Mouse (Mus musculus): ENCODE results near the gene Fgd2. TPM values are rescaled to one million over a fixed set of nuclear protein-coding genes. Genes with fewer than 3 reads are reported as not detected.
A peak's percentile ranks its signal among the peaks of the same experiment; 100 is the strongest.

The Fgd2 gene
- polyA plus RNA-seq, 1 experiment from 2014 or later = 3.4 TPM

DNA sequence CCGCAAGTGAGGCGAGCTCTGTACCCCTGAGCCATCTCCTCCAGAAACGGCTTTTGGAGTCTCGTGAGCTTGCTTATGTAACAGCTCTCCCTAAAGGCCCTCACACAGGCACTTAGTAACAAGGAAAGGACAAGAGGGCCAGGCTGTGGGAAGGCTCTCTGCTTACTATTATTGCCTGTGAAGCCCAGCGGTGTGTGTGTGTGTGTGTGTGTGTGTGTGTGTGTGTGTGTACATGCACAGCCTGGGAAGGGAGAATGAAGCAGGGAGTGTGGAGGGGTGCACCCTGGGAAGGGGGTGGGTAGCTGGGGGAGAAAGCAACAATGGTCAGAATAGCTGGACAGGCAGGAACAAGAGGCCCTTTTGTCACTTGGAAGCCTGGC, 5.3 kb upstream of the Fgd2 start:
- Histone ChIP-seq H3K36me3 (ENCODE audit: control insufficient read depth, insufficient read depth, low read length) (no peaks in the 10 kb centered on the region), H3K27ac (ENCODE audit: low read depth, low read length) (peak overlapping the region; percentile 97), H3K9me3 (replicated peaks; ENCODE audit: control insufficient read depth, low read length) (no peaks in the 10 kb centered on the region), H3K4me2 (ENCODE audit: low read length) (peak overlapping the region; percentile 55), H3K4me1 (ENCODE audit: control insufficient read depth, insufficient read depth, low read length) (peaks cover 25% of the 10 kb centered on the region), H3K27me3 (replicated peaks; ENCODE audit: control insufficient read depth, insufficient read depth, low read length) (no peaks in the 10 kb centered on the region), H3K9ac (ENCODE audit: low read length) (peak overlapping the region; percentile 61), H3K4me3 (ENCODE audit: low read depth, low read length) (no peak overlapping the region)
- ATAC-seq = peak; percentile 54
- 17% methylated on average over 5 of the region's 5 CpGs for WGBS
- DNase-seq (ENCODE audit: low spot score) = peak; percentile 72

DNA sequence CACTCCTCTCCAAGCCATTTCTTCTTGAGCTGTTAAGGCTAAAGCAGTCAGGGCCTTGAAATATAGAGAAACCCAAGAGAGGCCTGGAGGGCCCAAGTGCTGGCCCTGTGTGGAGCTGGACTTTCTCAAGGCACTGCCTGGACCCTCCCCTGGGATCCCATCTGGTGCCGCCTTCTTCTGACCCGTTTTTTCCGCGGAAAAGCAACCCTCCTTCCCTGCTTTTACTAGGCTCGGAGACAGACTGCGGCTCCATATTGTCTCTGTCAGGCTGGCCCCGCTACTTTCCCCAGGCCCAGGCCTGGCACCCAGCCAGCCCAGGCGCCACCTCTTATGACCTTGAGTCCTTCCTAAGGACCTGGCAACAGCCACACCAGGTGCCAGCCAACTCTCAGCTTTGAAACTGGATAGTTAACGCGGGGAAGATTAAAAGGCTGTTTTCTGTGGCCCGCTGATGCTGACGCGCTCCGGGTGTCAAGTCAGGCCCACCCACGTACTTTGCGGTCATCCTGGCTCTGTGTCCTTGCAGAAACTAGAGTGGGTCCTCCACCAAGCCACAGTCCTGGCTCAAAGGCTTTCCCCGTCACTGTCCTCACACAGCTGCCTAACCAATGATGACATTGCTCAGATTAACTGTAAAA, 4.8 kb upstream of the Fgd2 start:
- Histone ChIP-seq H3K4me2 (ENCODE audit: low read length) (peak overlapping the region; percentile 55), H3K9ac (ENCODE audit: low read length) (peak overlapping the region; percentile 61), H3K36me3 (ENCODE audit: control insufficient read depth, insufficient read depth, low read length) (no peaks in the 10 kb centered on the region), H3K4me1 (ENCODE audit: control insufficient read depth, insufficient read depth, low read length) (peaks cover 25% of the 10 kb centered on the region), H3K27me3 (replicated peaks; ENCODE audit: control insufficient read depth, insufficient read depth, low read length) (no peaks in the 10 kb centered on the region), H3K9me3 (replicated peaks; ENCODE audit: control insufficient read depth, low read length) (no peaks in the 10 kb centered on the region), H3K27ac (ENCODE audit: low read depth, low read length) (peak overlapping the region; percentile 97), H3K4me3 (ENCODE audit: low read depth, low read length) (peak overlapping the region; percentile 27; the same call in 1 of the 2 replicates)
- DNase-seq (ENCODE audit: low spot score) (peak; percentile 65), ATAC-seq (peak; percentile 57)
- 4% methylated on average over 17 of the region's 17 CpGs for WGBS

DNA sequence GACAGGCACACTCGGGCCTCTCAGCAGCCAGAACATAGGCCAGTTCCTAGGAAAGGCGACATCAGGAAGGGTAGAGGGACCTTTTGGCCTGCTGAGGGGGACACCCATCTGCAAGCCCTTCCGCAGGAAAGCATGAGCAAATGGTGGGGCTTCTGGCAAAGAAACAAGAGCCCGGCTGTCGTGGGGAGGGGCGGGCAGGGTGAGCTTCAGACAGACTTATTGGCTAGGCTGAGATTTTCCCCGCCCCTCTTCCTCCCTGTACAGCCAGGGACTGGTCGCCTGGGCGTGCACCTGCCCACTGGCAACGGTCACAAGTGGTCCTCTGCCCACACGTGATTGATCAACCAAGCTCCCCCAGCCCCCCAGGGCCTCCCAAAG, 4.2 kb upstream of the Fgd2 start:
- DNase-seq (ENCODE audit: low spot score) (peak; percentile 94), ATAC-seq (peak; percentile 96)
- under 1% methylated on average over 11 of the region's 11 CpGs for whole genome bisulfite sequencing
- Histone ChIP-seq H3K9ac (ENCODE audit: low read length) (peak overlapping the region; percentile 61), H3K36me3 (ENCODE audit: control insufficient read depth, insufficient read depth, low read length) (no peaks in the 10 kb centered on the region), H3K4me3 (ENCODE audit: low read depth, low read length) (peak overlapping the region; percentile 27), H3K27me3 (replicated peaks; ENCODE audit: control insufficient read depth, insufficient read depth, low read length) (no peaks in the 10 kb centered on the region), H3K27ac (ENCODE audit: low read depth, low read length) (peak overlapping the region; percentile 97), H3K4me2 (ENCODE audit: low read length) (peak overlapping the region; percentile 55), H3K9me3 (replicated peaks; ENCODE audit: control insufficient read depth, low read length) (no peaks in the 10 kb centered on the region), H3K4me1 (ENCODE audit: control insufficient read depth, insufficient read depth, low read length) (peaks cover 25% of the 10 kb centered on the region)

DNA sequence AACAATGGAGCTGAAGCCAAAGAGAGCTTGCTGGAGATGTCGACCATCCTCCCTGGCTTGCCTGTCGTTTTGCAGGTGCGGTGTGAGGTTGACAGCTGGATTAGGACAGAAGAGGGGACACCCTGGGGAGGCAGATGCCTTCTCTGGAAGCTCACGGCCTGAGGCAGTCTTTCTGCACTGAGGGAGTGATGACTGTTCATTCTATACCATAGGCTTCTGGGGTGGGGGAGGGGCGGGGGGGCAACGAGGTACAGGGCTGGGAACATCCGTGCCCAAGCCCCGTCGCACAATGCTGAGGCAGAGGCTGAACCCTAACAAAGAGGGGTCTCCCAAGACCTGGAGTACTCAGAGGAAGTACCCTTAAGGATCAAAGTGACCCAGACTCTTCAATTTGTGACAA, 3.8 kb upstream of the Fgd2 start:
- Histone ChIP-seq H3K27me3 (replicated peaks; ENCODE audit: control insufficient read depth, insufficient read depth, low read length) (no peaks in the 10 kb centered on the region), H3K4me1 (ENCODE audit: control insufficient read depth, insufficient read depth, low read length) (peaks cover 25% of the 10 kb centered on the region), H3K27ac (ENCODE audit: low read depth, low read length) (peak overlapping the region; percentile 97), H3K4me2 (ENCODE audit: low read length) (peak overlapping the region; percentile 55), H3K9ac (ENCODE audit: low read length) (peak overlapping the region; percentile 61), H3K4me3 (ENCODE audit: low read depth, low read length) (peak overlapping the region; percentile 27), H3K9me3 (replicated peaks; ENCODE audit: control insufficient read depth, low read length) (no peaks in the 10 kb centered on the region), H3K36me3 (ENCODE audit: control insufficient read depth, insufficient read depth, low read length) (no peaks in the 10 kb centered on the region)
- under 1% methylated on average over 9 of the region's 9 CpGs for WGBS
- ATAC-seq (no peak; the same call in 1 of the 2 replicates), DNase-seq (ENCODE audit: low spot score) (no peak)

DNA sequence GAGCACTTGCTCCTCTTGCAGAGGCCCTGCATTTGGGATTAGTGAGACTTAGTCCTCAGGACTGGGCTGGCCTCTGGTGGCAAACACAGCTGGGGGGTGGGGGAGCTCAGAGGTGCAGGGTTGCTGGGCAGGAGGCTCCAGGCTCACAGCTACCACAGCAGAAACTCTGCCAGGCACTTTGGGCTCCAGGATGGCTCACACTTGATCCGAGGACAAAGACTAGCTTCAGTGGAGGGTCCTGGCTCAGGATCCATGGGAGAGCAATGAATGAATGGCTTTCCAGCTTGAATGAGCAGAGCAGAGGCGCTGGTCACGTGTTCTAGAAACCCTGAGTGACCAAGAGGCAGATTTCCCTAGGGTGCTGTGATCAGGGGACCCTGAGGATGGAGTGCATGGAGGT, 1.8 kb upstream of the Fgd2 start:
- ATAC-seq (no peak), DNase-seq (ENCODE audit: low spot score) (no peak)
- Histone ChIP-seq H3K4me1 (ENCODE audit: control insufficient read depth, insufficient read depth, low read length) (peaks cover 25% of the 10 kb centered on the region), H3K9me3 (replicated peaks; ENCODE audit: control insufficient read depth, low read length) (no peaks in the 10 kb centered on the region), H3K36me3 (ENCODE audit: control insufficient read depth, insufficient read depth, low read length) (no peaks in the 10 kb centered on the region), H3K27ac (ENCODE audit: low read depth, low read length) (no peak overlapping the region), H3K4me3 (ENCODE audit: low read depth, low read length) (no peak overlapping the region), H3K27me3 (replicated peaks; ENCODE audit: control insufficient read depth, insufficient read depth, low read length) (no peaks in the 10 kb centered on the region), H3K9ac (ENCODE audit: low read length) (no peak overlapping the region), H3K4me2 (ENCODE audit: low read length) (no peak overlapping the region)
- WGBS = 50% methylated on average over 3 of the region's 3 CpGs

DNA sequence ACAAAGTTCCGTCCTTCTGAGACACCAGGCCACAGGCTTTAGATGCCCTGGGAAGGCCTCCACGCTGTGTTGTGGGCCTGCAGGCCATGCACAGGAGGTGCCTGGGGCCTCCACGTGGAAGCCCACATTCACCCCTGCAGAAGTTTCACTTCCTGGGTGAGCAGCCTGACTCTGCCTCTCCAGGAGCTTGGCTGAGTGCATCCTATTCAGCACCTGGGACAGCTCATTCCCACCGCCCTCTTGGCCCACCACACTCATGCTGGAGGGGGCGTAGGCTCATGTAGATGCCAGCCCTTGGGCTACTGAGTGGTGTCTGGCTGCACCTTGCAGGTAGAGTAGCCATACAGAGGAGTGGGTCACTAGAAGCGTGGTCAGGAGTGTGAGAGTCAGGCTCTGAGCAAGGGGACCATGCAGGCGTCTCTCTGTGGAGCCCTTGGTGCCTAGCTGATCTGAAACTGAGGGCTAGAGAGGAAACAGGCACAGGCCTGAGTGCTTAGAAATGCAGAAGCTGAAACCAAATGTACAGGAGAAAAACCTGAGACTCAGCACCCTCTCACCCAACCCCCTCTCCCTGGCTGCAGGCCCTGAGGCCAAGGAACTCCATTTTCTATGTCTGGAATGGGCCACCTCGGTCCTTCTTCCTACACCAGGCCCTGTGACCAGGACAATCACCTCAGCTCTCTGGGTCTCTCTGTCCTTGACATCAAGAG, 1.4 kb downstream of the Fgd2 start:
- WGBS = 65% methylated on average over 8 of the region's 8 CpGs
- no peak overlapping the region for H3K27ac ChIP-seq (ENCODE audit: low read depth, low read length)
- DNase-seq (ENCODE audit: low spot score) (no peak), ATAC-seq (no peak)
- H3K27me3 ChIP-seq (replicated peaks; ENCODE audit: control insufficient read depth, insufficient read depth, low read length) = no peaks in the 10 kb centered on the region
- H3K4me3 ChIP-seq (ENCODE audit: low read depth, low read length) = no peak overlapping the region
- H3K36me3 ChIP-seq (ENCODE audit: control insufficient read depth, insufficient read depth, low read length) = no peaks in the 10 kb centered on the region
- no peak overlapping the region for H3K9ac ChIP-seq (ENCODE audit: low read length)
- H3K4me1 ChIP-seq (ENCODE audit: control insufficient read depth, insufficient read depth, low read length) = peaks cover 4% of the 10 kb centered on the region; the same call in 1 of the 2 replicates
- H3K4me2 ChIP-seq (ENCODE audit: low read length) = no peak overlapping the region
- no peaks in the 10 kb centered on the region for H3K9me3 ChIP-seq (replicated peaks; ENCODE audit: control insufficient read depth, low read length)

DNA sequence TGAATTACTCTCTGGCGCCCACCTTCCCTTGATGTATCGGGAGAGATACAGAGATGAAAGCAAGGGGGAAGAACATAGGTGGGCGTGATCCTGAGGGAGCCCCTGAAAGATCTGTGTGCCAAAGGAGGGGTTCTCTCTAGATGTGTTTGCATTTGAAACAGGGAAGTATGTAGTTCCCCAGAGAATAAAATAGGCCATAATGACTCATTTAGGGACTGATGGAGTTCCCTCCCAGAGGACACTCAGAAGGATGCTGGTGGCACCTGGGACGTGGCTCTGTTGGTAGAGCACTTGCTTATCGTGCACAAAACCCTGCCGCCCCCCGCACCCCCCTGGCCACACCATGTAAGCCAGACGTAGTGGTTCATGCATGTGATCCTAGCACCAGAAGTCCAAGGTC, 2.4 kb downstream of the Fgd2 start:
- DNase-seq (ENCODE audit: low spot score) (no peak), ATAC-seq (no peak)
- no peak overlapping the region for H3K4me3 ChIP-seq (ENCODE audit: low read depth, low read length)
- H3K4me1 ChIP-seq (ENCODE audit: control insufficient read depth, insufficient read depth, low read length) = no peaks in the 10 kb centered on the region
- WGBS = 84% methylated on average over 8 of the region's 8 CpGs
- H3K36me3 ChIP-seq (ENCODE audit: control insufficient read depth, insufficient read depth, low read length) = no peaks in the 10 kb centered on the region
- H3K9me3 ChIP-seq (replicated peaks; ENCODE audit: control insufficient read depth, low read length) = no peaks in the 10 kb centered on the region
- H3K9ac ChIP-seq (ENCODE audit: low read length) = no peak overlapping the region
- H3K27me3 ChIP-seq (replicated peaks; ENCODE audit: control insufficient read depth, insufficient read depth, low read length) = no peaks in the 10 kb centered on the region
- H3K4me2 ChIP-seq (ENCODE audit: low read length) = no peak overlapping the region
- H3K27ac ChIP-seq (ENCODE audit: low read depth, low read length) = no peak overlapping the region

DNA sequence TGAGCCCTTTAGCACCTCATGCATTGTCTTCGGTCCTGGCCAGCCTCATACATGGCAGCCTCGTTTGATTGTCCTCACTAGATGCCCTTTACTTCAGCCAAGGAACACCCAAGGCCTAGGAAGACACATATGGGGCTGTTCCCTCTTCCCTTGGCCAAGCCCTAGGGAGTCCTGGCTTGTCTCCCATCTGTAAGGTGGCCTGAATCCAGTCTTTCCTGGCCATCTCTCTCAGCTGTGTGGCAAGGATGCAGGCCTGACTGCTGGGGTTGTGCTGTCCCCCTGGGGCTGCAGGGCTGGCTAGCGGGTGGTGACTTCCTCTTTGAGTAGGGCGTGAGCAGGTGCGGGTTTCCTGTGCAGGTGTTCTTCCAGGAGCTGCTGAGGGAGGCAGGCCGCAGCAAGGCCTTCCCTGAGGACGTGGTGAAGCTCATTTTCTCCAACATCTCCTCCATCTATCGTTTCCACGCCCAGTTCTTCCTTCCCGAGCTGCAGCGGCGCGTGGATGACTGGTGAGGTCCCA, 4.4 kb downstream of the Fgd2 start:
- no peak for DNase-seq (ENCODE audit: low spot score)

DNA sequence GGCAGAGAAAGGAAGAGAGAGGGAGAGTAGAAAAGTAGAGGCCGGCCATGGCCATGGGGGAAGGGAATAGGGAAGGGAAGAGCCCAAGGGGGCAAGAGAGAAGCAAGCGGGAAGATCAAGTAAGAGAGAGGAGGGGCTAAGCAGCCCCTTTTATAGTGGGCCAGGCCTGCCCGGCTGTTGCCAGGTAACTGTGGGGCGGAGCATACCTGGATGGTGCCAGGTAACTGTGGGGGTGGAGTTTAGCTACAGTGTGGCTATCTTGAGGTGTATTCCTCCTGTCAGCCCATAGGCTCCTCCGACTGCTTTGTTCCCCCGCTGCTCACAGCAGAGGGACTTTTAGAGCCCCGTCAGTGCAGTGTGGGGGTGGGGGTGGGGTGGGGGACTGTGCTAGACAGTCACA, 8.0 kb downstream of the Fgd2 start:
- Histone ChIP-seq H3K9me3 (replicated peaks; ENCODE audit: control insufficient read depth, low read length) (no peaks in the 10 kb centered on the region), H3K4me1 (ENCODE audit: control insufficient read depth, insufficient read depth, low read length) (no peaks in the 10 kb centered on the region), H3K27ac (ENCODE audit: low read depth, low read length) (no peak overlapping the region), H3K4me3 (ENCODE audit: low read depth, low read length) (no peak overlapping the region), H3K36me3 (ENCODE audit: control insufficient read depth, insufficient read depth, low read length) (no peaks in the 10 kb centered on the region), H3K4me2 (ENCODE audit: low read length) (no peak overlapping the region), H3K9ac (ENCODE audit: low read length) (no peak overlapping the region), H3K27me3 (replicated peaks; ENCODE audit: control insufficient read depth, insufficient read depth, low read length) (no peaks in the 10 kb centered on the region)
- WGBS = 30% methylated on average over 6 of the region's 7 CpGs
- DNase-seq (ENCODE audit: low spot score) (no peak), ATAC-seq (no peak)

More for the DNA sequence above, 4.4 kb downstream of the Fgd2 start:
- no peak for ATAC-seq
- Histone ChIP-seq H3K4me3 (ENCODE audit: low read depth, low read length) (no peak overlapping the region), H3K27ac (ENCODE audit: low read depth, low read length) (no peak overlapping the region), H3K4me2 (ENCODE audit: low read length) (no peak overlapping the region), H3K36me3 (ENCODE audit: control insufficient read depth, insufficient read depth, low read length) (no peaks in the 10 kb centered on the region), H3K4me1 (ENCODE audit: control insufficient read depth, insufficient read depth, low read length) (no peaks in the 10 kb centered on the region), H3K9me3 (replicated peaks; ENCODE audit: control insufficient read depth, low read length) (no peaks in the 10 kb centered on the region), H3K9ac (ENCODE audit: low read length) (no peak overlapping the region), H3K27me3 (replicated peaks; ENCODE audit: control insufficient read depth, insufficient read depth, low read length) (no peaks in the 10 kb centered on the region)
- 92% methylated on average over 13 of the region's 13 CpGs for WGBS
